Mouse (Mus musculus) midbrain, embryonic 11.5 days (tissue): ENCODE results near the gene Dnm3. TPM values are rescaled to one million over a fixed set of nuclear protein-coding genes. Genes with fewer than 3 reads are reported as not detected.

Source experiments
- ATAC-seq: fragments of 200-750 bp; cut with Nextera tagmentation; 2 replicates; pipeline ENCODE4 v1.8.0; 2017; ENCODE audit warnings: moderate TSS enrichment, moderate library complexity; ENCODE audit not compliant: low FRiP score
- DNase-seq: peaks from one replicate; pipeline ENCODE4 v3.0.0; 2015; ENCODE audit warnings: low spot score; ENCODE audit errors: missing footprints
- H3K27ac ChIP-seq: fragments of 300-500 bp; sonication (generic); 2 replicates; pipeline ENCODE4 v1.5.1; 2014; ENCODE audit warnings: low read depth, low read length
- H3K27me3 ChIP-seq: fragments of 300-500 bp; sonication (generic); 2 replicates; pipeline ENCODE4 v1.6.1; 2014; ENCODE audit warnings: mild to moderate bottlenecking, low read length, moderate library complexity, mixed read lengths; ENCODE audit not compliant: control insufficient read depth, insufficient read depth
- H3K36me3 ChIP-seq: fragments of 300-500 bp; sonication (generic); 2 replicates; pipeline ENCODE4 v1.6.1; 2014; ENCODE audit warnings: mild to moderate bottlenecking, low read length, moderate library complexity, mixed read lengths; ENCODE audit not compliant: control insufficient read depth, insufficient read depth
- H3K4me1 ChIP-seq: fragments of 300-500 bp; sonication (generic); 2 replicates; pipeline ENCODE4 v1.6.1; 2014; ENCODE audit warnings: low read length; ENCODE audit not compliant: control insufficient read depth, insufficient read depth
- H3K4me2 ChIP-seq: fragments of 300-500 bp; sonication (generic); 2 replicates; pipeline ENCODE4 v1.6.1; 2014; ENCODE audit warnings: mild to moderate bottlenecking, moderate library complexity
- H3K4me3 ChIP-seq: fragments of 300-500 bp; sonication (generic); 2 replicates; pipeline ENCODE4 v1.5.1; 2014; ENCODE audit warnings: low read depth, low read length
- H3K9ac ChIP-seq: fragments of 300-500 bp; sonication (generic); 2 replicates; pipeline ENCODE4 v1.6.1; 2014; ENCODE audit warnings: low read length
- H3K9me3 ChIP-seq: fragments of 300-500 bp; sonication (generic); 2 replicates; pipeline ENCODE4 v1.6.1; 2016; ENCODE audit warnings: low read length; ENCODE audit not compliant: control insufficient read depth
- WGBS: fragments of 180-500 bp; shearing (Covaris S2); extraction: QIAGEN DNeasy Blood & Tissue Kit; methylation state at CpG from one replicate; pipeline ENCODE4 v1.1.7; 2014; 5-methylcytosine and 5-hydroxymethylcytosine counted together
- polyA plus RNA-seq: library from polyadenylated mRNA; unstranded; fragments of >200 nt; fragmentation: Nextera tagmentation; extraction: Ambion mirVana; gene quantifications from 2 replicates; pipeline ENCODE4 v1.2.1, GENCODE M21; 2014

The Dnm3 gene
- polyA plus RNA-seq, 1 experiment from 2014 or later = 5.6 TPM

- Histone ChIP-seq H3K4me3 (no peak overlapping the region), H3K9me3 (no peaks in the 10 kb centered on the region), H3K27me3 (no peaks in the 10 kb centered on the region), H3K36me3 (no peaks in the 10 kb centered on the region), H3K9ac (no peak overlapping the region), H3K4me1 (no peaks in the 10 kb centered on the region), H3K27ac (no peak overlapping the region), H3K4me2 (no peak overlapping the region)
- 45% methylated on average over 5 of the region's 5 CpGs for WGBS
- DNase-seq (peak; percentile 76), ATAC-seq (no peak)
These were observed 315.6 kb downstream of the Dnm3 start for GRCm38 (mm10) chr1:162162249-162162648.

- H3K36me3 ChIP-seq = no peaks in the 10 kb centered on the region
- 75% methylated on average over 1 of the region's 1 CpGs for WGBS
- no peak overlapping the region for H3K9ac ChIP-seq
- no peak overlapping the region for H3K4me2 ChIP-seq
- no peak overlapping the region for H3K27ac ChIP-seq
- ATAC-seq (no peak), DNase-seq (peak; percentile 67)
- H3K27me3 ChIP-seq = no peaks in the 10 kb centered on the region
- H3K9me3 ChIP-seq = no peaks in the 10 kb centered on the region
- no peak overlapping the region for H3K4me3 ChIP-seq
- no peaks in the 10 kb centered on the region; the same call in 1 of the 2 replicates for H3K4me1 ChIP-seq
These were observed 317.1 kb downstream of the Dnm3 start for GRCm38 (mm10) chr1:162160718-162161117.

- H3K9me3 ChIP-seq = no peaks in the 10 kb centered on the region
- ATAC-seq = no peak
- 76% methylated on average over 2 of the region's 2 CpGs for WGBS
These were observed 319.3 kb downstream of the Dnm3 start for GRCm38 (mm10) chr1:162158486-162158885.

GRCm38 (mm10) chr1:162157659-162158058, 320.2 kb downstream of the Dnm3 start:
- 93% methylated on average over 5 of the region's 5 CpGs for WGBS
- ATAC-seq (no peak), DNase-seq (no peak)
- Histone ChIP-seq H3K27me3 (no peaks in the 10 kb centered on the region), H3K9ac (no peak overlapping the region), H3K4me1 (no peaks in the 10 kb centered on the region; the same call in 1 of the 2 replicates), H3K4me3 (no peak overlapping the region), H3K9me3 (no peaks in the 10 kb centered on the region), H3K27ac (no peak overlapping the region), H3K4me2 (no peak overlapping the region), H3K36me3 (no peaks in the 10 kb centered on the region)

More at GRCm38 (mm10) chr1:162158486-162158885, 319.3 kb downstream of the Dnm3 start:
- DNase-seq = peak; percentile 76
- Histone ChIP-seq H3K4me1 (no peaks in the 10 kb centered on the region; the same call in 1 of the 2 replicates), H3K4me2 (no peak overlapping the region), H3K27ac (no peak overlapping the region), H3K4me3 (no peak overlapping the region), H3K27me3 (no peaks in the 10 kb centered on the region), H3K36me3 (no peaks in the 10 kb centered on the region), H3K9ac (no peak overlapping the region)

GRCm38 (mm10) chr1:162156873-162157272, 321.0 kb downstream of the Dnm3 start:
- Histone ChIP-seq H3K36me3 (no peaks in the 10 kb centered on the region), H3K4me1 (no peaks in the 10 kb centered on the region; the same call in 1 of the 2 replicates), H3K27me3 (no peaks in the 10 kb centered on the region), H3K4me2 (no peak overlapping the region), H3K9ac (no peak overlapping the region), H3K4me3 (no peak overlapping the region), H3K9me3 (no peaks in the 10 kb centered on the region), H3K27ac (no peak overlapping the region)
- 54% methylated on average over 5 of the region's 5 CpGs for WGBS
- DNase-seq (no peak), ATAC-seq (no peak)

- H3K4me1 ChIP-seq = no peaks in the 10 kb centered on the region; the same call in 1 of the 2 replicates
- DNase-seq (peak; percentile 51), ATAC-seq (no peak)
- WGBS = 95% methylated on average over 3 of the region's 3 CpGs
- no peaks in the 10 kb centered on the region for H3K9me3 ChIP-seq
- H3K4me3 ChIP-seq = no peak overlapping the region
- no peaks in the 10 kb centered on the region for H3K36me3 ChIP-seq
- H3K4me2 ChIP-seq = no peak overlapping the region
- H3K9ac ChIP-seq = no peak overlapping the region
- no peak overlapping the region for H3K27ac ChIP-seq
- H3K27me3 ChIP-seq = no peaks in the 10 kb centered on the region
These were observed 322.3 kb downstream of the Dnm3 start for GRCm38 (mm10) chr1:162155546-162155945.

- ATAC-seq (no peak), DNase-seq (no peak)
- Histone ChIP-seq H3K27me3 (no peaks in the 10 kb centered on the region), H3K9me3 (no peaks in the 10 kb centered on the region), H3K4me3 (no peak overlapping the region), H3K4me2 (no peak overlapping the region), H3K27ac (no peak overlapping the region), H3K4me1 (no peaks in the 10 kb centered on the region; the same call in 1 of the 2 replicates), H3K9ac (no peak overlapping the region), H3K36me3 (no peaks in the 10 kb centered on the region)
- 89% methylated on average over 5 of the region's 5 CpGs for WGBS
These were observed 324.7 kb downstream of the Dnm3 start for GRCm38 (mm10) chr1:162153118-162153517.

GRCm38 (mm10) chr1:162149730-162150129, 328.1 kb downstream of the Dnm3 start:
- no peaks in the 10 kb centered on the region for H3K9me3 ChIP-seq
- no peaks in the 10 kb centered on the region for H3K4me1 ChIP-seq
- 90% methylated on average over 3 of the region's 3 CpGs for WGBS
- no peak overlapping the region for H3K4me3 ChIP-seq
- no peak overlapping the region for H3K9ac ChIP-seq
- DNase-seq (no peak), ATAC-seq (no peak)
- H3K27me3 ChIP-seq = no peaks in the 10 kb centered on the region
- H3K4me2 ChIP-seq = no peak overlapping the region
- H3K27ac ChIP-seq = no peak overlapping the region
- no peaks in the 10 kb centered on the region for H3K36me3 ChIP-seq

- Histone ChIP-seq H3K36me3 (no peaks in the 10 kb centered on the region), H3K9me3 (no peaks in the 10 kb centered on the region), H3K27ac (no peak overlapping the region), H3K9ac (no peak overlapping the region), H3K4me2 (no peak overlapping the region), H3K4me3 (no peak overlapping the region), H3K27me3 (no peaks in the 10 kb centered on the region), H3K4me1 (no peaks in the 10 kb centered on the region)
- ATAC-seq (no peak), DNase-seq (no peak)
- WGBS = 84% methylated on average over 3 of the region's 3 CpGs
These were observed 330.3 kb downstream of the Dnm3 start for GRCm38 (mm10) chr1:162147554-162147953.
